Mouse (Mus musculus) lung, embryonic 14.5 days (tissue): ENCODE data around the gene Tspan8. TPM values are rescaled to one million over a fixed set of nuclear protein-coding genes. Genes with fewer than 3 reads are reported as not detected.
"Not testable (repeated sequence)": the region's sequence is repeated elsewhere in the genome, so short reads cannot be mapped to it uniquely, and the experiment has no call there.

ENCODE experiments used
- ATAC-seq: fragments of 200-750 bp; cut with Nextera tagmentation; 2 replicates; pipeline ENCODE4 v1.8.0; 2017; ENCODE audit warnings: mild to moderate bottlenecking, moderate TSS enrichment, moderate library complexity; ENCODE audit not compliant: insufficient read depth
- DNase-seq: peaks from one replicate; pipeline ENCODE4 v3.0.0-alpha.2; 2015
- H3K27ac ChIP-seq: fragments of 300-500 bp; sonication (generic); 2 replicates; pipeline ENCODE4 v1.5.1; 2014; ENCODE audit warnings: low read depth, mild to moderate bottlenecking, moderate library complexity
- H3K27me3 ChIP-seq: fragments of 300-500 bp; sonication (generic); 2 replicates; pipeline ENCODE4 v1.6.1; 2014; ENCODE audit warnings: low read length, control low read depth; ENCODE audit not compliant: insufficient read depth
- H3K36me3 ChIP-seq: fragments of 300-500 bp; sonication (generic); 2 replicates; pipeline ENCODE4 v1.6.1; 2014; ENCODE audit warnings: control low read depth; ENCODE audit not compliant: insufficient read depth
- H3K4me1 ChIP-seq: fragments of 300-500 bp; sonication (generic); 2 replicates; pipeline ENCODE4 v1.6.1; 2014; ENCODE audit warnings: antibody characterized with exemption, control low read depth; ENCODE audit not compliant: insufficient read depth
- H3K4me2 ChIP-seq: fragments of 300-500 bp; sonication (generic); 2 replicates; pipeline ENCODE4 v1.6.1; 2014; ENCODE audit warnings: mild to moderate bottlenecking
- H3K4me3 ChIP-seq: fragments of 300-500 bp; sonication (generic); 2 replicates; pipeline ENCODE4 v1.5.1; 2014; ENCODE audit warnings: low read depth, low read length
- H3K9ac ChIP-seq: fragments of 300-500 bp; sonication (generic); 2 replicates; pipeline ENCODE4 v1.6.1; 2014
- H3K9me3 ChIP-seq: fragments of 300-500 bp; sonication (generic); 2 replicates; pipeline ENCODE4 v1.6.1; 2016; ENCODE audit warnings: low read depth, low read length, control low read depth
- CTCF ChIP-seq: IDR thresholded peaks from 2 replicates; pipeline ENCODE4 v1.5.1; 2016; ENCODE audit warnings: antibody characterized with exemption, low read depth
- WGBS: fragments of 180-500 bp; shearing (Covaris S2); extraction: QIAGEN DNeasy Blood & Tissue Kit; methylation state at CpG from one replicate; pipeline ENCODE4 v1.1.7; 2014; 5-methylcytosine and 5-hydroxymethylcytosine counted together
- polyA plus RNA-seq: library from polyadenylated mRNA; unstranded; fragments of >200 nt; fragmentation: Nextera tagmentation; extraction: Ambion mirVana; gene quantifications from 2 replicates; pipeline ENCODE4 v1.2.1, GENCODE M21; 2014

Gene Tspan8
- polyA plus RNA-seq, 1 experiment from 2014 or later = 47.7 TPM

DNA sequence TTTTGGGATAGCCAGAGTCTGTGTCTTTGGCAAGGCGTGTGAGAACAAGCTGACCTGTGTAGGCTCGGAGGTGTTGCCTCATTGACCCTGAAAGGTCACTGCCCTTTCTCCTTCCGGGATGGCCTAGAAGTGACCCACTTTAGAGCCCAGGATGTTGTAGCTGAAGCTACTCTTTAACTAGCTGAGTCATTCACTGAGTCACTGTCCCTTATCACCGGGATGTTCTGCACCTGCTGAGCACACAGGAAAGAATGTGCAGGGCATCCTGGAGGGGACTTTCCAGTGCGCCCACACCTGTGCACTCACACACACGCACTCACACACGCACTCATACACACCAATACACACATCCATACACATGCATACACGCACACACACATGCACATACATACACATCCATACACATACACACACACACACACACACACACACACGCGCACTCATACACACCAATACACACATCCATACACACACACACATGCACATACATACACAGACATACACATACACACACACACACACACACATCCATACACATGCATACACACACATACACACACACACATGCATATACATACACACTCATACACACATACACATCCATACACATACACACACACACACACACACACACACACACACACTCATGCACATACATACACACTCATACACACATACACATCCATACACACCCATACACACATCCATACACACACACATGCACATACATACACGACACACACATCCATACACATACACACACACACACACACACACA lies 36.2 kb upstream of the Tspan8 start:
- ATAC-seq = no peak
- Histone ChIP-seq H3K4me3 (no peak overlapping the region), H3K4me2 (no peak overlapping the region), H3K4me1 (peaks cover 3% of the 10 kb centered on the region; the same call in 1 of the 2 replicates), H3K9ac (no peak overlapping the region), H3K36me3 (no peaks in the 10 kb centered on the region), H3K9me3 (no peaks in the 10 kb centered on the region), H3K27ac (no peak overlapping the region), H3K27me3 (no peaks in the 10 kb centered on the region)
- TF ChIP-seq CTCF = no peak
- no peak for DNase-seq
- 75% methylated on average over 11 of the region's 11 CpGs for WGBS

DNA sequence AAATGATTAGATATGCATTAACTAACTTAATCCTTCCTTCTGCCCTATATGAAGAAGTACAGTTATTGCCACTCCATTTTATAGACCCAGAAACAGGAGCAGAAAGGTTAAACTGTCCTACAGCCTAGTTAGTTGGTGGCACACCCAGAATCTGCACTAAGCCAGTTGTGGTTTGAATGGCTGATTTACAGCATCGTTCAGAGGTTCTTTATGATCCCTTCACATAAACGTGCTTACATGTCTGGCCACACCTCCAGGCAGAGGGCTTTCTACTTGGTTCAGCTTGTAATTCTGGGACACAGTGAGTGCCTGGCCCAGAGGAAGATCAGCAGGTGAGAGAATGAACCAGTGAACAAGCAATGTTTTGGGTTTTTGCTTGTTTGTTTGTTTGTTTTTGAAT lies 33.4 kb upstream of the Tspan8 start:
- H3K9ac ChIP-seq = no peak overlapping the region

DNA sequence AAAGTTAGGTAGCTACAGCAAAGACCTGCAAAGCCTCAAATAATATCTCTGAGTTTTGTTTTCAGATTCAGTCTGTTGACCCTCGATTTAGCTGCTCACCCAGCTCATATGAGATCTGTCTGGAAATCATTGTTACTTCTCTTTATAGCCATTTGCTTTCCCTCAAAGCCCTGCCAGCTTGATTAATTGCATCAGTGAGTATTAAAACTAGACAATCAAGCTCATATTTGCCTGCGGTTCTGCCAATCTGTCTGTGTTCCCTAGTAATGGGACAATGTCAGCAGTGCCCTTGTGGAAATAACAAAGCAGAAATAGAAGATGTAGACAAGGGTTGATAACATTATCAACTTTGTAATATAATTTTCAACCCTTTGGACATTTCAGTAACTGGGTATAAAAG lies 25.8 kb upstream of the Tspan8 start:
- Histone ChIP-seq H3K27ac (no peak overlapping the region), H3K4me2 (no peak overlapping the region), H3K4me1 (no peaks in the 10 kb centered on the region), H3K4me3 (no peak overlapping the region), H3K36me3 (no peaks in the 10 kb centered on the region), H3K9ac (no peak overlapping the region), H3K27me3 (no peaks in the 10 kb centered on the region), H3K9me3 (no peaks in the 10 kb centered on the region)
- 81% methylated on average over 2 of the region's 2 CpGs for WGBS
- ATAC-seq (no peak), DNase-seq (no peak)
- no peak for TF ChIP-seq CTCF

More for the DNA sequence above, 33.4 kb upstream of the Tspan8 start:
- ATAC-seq (no peak), DNase-seq (no peak)
- no peak for TF ChIP-seq CTCF
- H3K27ac ChIP-seq = no peak overlapping the region
- no peaks in the 10 kb centered on the region; the same call in 1 of the 2 replicates for H3K4me1 ChIP-seq
- 64% methylated on average over 2 of the region's 2 CpGs for WGBS
- no peaks in the 10 kb centered on the region for H3K36me3 ChIP-seq
- H3K4me3 ChIP-seq = no peak overlapping the region
- no peaks in the 10 kb centered on the region for H3K27me3 ChIP-seq
- H3K4me2 ChIP-seq = no peak overlapping the region
- H3K9me3 ChIP-seq = no peaks in the 10 kb centered on the region

DNA sequence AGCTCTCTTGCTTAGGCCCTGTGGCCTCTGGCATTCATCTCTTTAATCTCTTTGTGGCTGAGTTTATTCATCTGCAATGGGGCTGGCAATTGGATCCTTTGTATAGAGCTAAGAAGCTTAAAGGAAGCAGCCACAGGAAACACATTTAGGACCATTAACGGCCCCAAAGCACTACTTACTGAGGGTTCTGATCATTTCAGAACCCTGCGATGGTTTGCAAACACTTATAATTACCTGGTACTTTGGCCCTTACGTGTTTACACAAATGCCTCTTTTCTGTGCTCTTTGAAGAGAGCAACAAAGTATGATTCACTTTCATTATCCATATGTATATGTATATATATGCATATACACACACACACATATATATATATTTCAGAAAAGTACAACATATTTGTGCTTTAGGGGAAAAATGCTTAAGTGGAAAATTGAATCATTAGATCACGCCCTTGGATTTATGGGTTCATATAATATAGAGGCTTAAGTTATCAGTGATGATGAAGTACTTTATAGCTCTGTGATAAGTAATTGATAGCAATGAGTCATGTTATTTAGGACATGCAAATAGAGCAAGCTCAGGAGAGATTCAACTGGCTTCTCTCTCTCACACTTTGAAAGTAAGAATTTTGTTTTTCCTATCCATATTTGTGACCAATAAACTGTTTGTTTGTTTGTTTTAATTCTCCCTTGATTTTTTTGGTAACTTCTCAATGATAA lies 20.4 kb upstream of the Tspan8 start:
- TF ChIP-seq CTCF = no peak
- ATAC-seq (no peak), DNase-seq (no peak)
- Histone ChIP-seq H3K4me1 (no peaks in the 10 kb centered on the region), H3K36me3 (no peaks in the 10 kb centered on the region), H3K9ac (no peak overlapping the region), H3K27ac (no peak overlapping the region), H3K9me3 (no peaks in the 10 kb centered on the region), H3K4me2 (no peak overlapping the region), H3K4me3 (no peak overlapping the region), H3K27me3 (no peaks in the 10 kb centered on the region)
- WGBS = 80% methylated on average over 4 of the region's 4 CpGs

DNA sequence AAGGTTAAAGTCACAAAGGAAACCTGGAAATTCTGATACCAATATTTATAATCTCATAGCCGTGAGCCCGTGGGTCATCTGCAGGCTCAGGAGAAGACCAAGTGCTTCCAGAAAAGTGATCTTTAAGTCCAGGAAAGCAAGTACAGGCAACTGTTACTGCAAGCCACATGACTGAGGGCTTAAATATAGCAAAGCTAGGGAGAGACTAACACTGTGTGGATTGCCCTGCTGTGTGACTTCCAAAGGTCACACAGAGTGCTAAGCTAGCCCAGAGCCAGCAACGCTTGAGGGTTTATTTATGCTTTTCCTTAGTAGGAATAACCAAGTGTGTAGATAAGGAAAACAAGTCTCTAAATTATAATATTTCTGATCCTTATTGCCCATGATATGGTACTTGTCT lies 15.2 kb upstream of the Tspan8 start:
- ATAC-seq (no peak), DNase-seq (no peak)
- 60% methylated on average over 3 of the region's 3 CpGs for WGBS
- H3K36me3 ChIP-seq = no peaks in the 10 kb centered on the region
- no peaks in the 10 kb centered on the region for H3K4me1 ChIP-seq
- no peak overlapping the region for H3K9ac ChIP-seq
- no peak overlapping the region for H3K27ac ChIP-seq
- H3K27me3 ChIP-seq = no peaks in the 10 kb centered on the region
- H3K4me2 ChIP-seq = no peak overlapping the region
- H3K4me3 ChIP-seq = no peak overlapping the region
- TF ChIP-seq CTCF = no peak
- no peaks in the 10 kb centered on the region for H3K9me3 ChIP-seq

DNA sequence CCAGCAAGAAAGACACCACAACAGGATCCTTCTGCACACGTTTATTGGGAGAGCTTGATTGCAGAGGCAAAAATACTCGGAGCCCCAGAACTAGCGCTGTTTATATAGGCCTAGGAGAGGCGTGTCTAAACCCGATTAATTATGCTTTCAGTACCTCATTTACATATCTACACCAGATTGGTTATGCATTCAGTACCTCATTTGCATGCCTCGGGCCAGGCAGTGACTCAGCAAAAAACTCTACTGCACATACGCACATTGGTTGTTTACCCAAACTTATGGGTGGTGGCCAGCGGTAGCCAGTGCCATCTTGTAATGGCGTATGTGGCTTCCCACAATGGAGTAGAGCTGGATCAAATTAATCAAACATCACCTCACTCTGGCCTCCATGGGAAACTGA lies 13.6 kb upstream of the Tspan8 start:
- H3K9ac ChIP-seq = not testable (repeated sequence)

DNA sequence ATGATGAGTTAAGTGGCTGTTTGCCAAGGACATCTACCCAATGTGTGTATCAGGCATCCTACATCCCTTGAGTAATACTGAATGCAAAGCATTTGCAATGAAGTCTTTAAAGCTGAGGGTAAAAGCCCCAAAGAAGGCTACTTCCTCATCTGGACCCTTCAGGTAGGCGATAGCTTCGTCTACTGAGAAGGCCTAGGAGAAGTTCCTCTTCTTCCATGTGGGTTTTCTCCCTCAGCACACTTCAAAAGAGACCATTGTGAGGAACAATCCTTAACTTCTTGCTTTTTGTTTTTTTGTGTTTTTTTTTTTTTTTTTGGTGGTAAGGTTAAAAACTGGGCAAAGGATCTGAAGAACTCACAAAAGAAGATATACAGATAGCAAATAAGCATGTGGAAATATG lies 12.9 kb upstream of the Tspan8 start:
- WGBS = 97% methylated on average over 2 of the region's 2 CpGs
- H3K27ac ChIP-seq = no peak overlapping the region
- ATAC-seq = no peak
- H3K27me3 ChIP-seq = no peaks in the 10 kb centered on the region
- H3K4me1 ChIP-seq = no peaks in the 10 kb centered on the region
- no peak for TF ChIP-seq CTCF
- no peaks in the 10 kb centered on the region for H3K9me3 ChIP-seq
- H3K9ac ChIP-seq = no peak overlapping the region
- DNase-seq = no peak
- H3K36me3 ChIP-seq = no peaks in the 10 kb centered on the region
- H3K4me2 ChIP-seq = no peak overlapping the region
- H3K4me3 ChIP-seq = no peak overlapping the region

More for the DNA sequence above, 13.6 kb upstream of the Tspan8 start:
- not testable (repeated sequence) for H3K9me3 ChIP-seq, DNase-seq, H3K27ac ChIP-seq, H3K4me1 ChIP-seq, ATAC-seq, H3K36me3 ChIP-seq, H3K4me3 ChIP-seq, H3K27me3 ChIP-seq, H3K4me2 ChIP-seq
- 90% methylated on average over 9 of the region's 9 CpGs for WGBS
